Mouse (Mus musculus) thymus, postnatal 10 days (tissue): ENCODE results near the gene Prim1.

ENCODE experiments used
- DNase-seq, 2 experiments: peaks; one replicate each; pipeline ENCODE4 v3.0.0; 2021; ENCODE audit warnings: low spot score in 2 of 2

The Prim1 gene

DNA sequence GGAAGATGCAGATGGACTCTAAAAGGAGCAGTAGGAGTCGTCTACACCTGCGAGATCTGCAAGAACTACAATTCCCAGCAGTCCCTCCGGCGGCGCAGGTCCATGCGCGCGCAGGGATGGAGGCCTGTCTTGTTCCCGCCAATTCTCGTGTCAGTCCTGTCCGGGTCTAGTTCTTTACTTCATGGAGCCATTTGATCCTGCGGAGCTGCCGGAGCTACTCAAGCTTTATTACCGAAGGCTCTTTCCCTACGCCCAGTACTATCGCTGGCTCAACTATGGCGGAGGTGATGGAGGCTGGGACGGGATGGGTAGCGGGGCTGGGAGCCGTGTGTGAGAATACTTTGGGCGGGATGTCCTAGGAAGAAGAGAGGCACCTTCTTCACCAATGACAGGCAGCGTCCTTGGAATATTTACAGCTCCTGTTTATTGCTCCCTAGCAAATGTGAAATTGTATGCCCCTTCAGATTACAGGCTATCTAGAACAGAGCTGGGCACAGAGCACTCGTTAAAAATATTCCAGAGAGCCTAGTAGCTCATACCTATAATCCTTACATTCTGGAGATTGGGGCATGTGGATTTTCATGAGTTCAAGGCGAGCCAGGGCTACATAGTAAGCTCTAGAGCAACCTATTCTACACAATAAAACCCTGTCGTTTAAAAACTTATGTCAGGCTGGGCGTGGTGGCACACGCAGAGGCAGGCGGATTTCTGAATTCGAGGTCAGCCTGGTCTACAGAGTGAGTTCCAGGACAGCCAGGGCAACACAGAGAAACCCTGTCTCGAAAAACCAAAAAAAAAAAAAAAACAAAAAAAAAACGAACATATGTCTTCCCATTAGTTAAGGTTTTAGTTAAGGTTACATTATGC, at the start of gene Prim1:
TSS of gene Prim1 (plus strand) at position 101 of the 867 bp plus-strand sequence.
- peak; percentile 76 to 79 for DNase-seq

DNA sequence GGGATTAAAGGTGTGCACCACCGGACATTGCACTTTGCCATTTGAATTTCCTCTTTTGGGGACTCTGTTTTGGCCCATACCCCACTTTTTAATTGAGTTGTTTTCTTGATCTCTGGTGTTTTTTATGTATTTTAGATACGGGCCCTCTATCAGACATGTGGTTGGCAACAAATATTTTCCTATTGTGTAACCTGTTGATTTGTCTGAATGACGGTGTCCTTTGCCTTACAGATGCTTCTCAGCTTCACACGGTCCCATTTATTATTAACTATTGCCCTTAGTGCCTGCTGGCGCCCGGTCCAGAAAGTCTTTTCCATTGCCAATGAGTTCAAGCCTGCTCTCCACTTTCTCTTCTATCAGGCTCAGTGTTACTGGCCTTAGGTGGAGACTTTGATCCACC, 48.5 kb upstream of the Prim1 start:
- DNase-seq = no peak

DNA sequence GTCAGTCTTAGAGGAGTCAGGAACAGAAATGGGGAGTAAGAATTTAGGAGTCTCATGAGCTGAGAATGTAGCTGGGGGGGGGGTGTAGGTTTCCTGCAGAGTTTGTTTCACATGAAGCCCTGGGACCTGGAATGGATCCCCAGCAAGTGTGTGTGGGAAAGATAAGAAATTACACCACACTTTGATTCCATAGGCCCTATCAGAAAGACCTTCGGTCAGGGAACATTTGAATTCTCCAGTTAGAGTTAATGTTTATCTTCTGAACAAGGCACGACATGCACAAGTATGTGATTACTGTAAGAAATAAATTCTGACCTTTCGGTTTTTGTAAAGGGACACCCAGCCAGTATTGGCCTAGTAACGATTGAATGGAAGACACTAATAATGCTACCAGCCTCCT, 45.1 kb upstream of the Prim1 start:
- DNase-seq = no peak

DNA sequence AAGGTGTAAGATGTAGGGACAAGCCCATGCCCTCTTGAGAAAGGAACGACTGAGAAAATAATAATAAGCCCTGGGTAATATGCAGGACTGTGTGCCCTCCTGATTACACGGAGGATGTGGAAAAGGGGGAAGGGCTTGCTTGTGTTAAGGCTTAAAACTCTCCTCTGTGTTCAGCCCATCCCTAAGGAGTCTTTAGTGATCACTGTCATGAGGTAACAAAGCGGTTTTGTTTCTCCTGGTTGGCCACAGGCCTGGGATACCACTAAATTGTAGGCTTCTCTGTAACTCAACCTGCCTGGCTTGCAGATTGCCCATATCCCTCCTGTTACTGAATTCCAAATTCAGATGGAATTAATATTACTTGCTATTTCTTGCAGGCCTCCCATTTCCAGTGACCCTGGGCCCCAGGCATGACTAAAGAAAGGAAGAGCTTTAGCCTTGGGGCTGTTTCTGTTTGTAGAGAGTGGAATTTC, 44.6 kb upstream of the Prim1 start:
- no peak for DNase-seq

DNA sequence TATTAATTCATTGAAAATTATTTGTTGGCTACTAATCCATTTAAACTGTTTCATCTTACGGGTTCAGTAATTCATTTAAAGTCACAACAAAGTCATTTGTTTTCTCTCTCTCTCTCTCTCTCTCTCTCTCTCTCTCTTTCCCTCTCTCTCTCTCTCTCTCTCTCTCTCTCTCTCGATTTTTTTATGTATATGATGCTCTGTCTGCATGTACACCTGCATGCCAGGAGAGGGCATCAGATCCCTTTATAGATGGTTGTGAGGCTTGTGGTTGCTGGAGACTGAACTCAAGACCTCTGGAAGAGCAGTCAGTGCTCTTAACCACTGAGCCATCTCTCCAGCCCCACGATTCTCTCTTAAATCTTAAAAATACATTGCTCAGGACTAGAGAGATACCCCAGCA, 43.8 kb upstream of the Prim1 start:
- DNase-seq = peak in 1 of 2 experiments; percentile 8

DNA sequence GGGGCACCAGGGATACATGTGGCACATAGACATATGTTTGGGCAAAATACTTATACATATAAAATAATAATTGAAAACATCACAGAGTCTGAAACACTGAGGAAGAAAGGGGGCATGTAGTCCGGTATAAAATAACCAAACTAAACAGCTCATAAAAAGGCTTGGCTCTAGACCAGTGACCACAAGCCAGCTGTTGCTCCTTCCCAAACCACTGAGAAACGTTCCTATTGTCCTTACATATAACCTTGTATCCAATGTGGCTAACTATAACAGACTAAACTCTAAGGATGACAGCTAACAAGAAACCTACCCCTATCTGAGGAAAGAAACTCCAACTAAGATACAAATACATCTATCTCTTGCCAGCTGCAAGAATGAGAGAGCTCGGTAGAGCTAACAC, 40.9 kb upstream of the Prim1 start:
- DNase-seq = no peak

DNA sequence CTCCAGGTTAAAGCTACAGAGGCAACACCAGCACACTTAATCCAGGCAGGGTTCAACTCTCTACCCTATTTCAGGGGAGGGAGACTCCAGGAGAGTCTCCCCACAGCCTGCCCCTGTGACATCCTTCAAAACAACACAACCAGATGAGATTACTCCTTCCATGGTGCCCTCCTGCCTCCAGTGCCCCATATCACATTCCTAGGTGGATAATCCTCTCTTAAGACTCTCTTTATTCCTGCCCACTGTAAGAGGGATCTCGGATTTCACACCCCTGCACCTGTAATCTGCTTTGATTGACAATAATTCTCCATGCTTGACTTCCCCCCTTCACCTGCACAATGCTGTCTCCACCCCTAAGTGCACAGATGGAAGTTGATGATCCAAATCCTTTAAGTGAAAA, 39.5 kb upstream of the Prim1 start:
- no peak for DNase-seq

DNA sequence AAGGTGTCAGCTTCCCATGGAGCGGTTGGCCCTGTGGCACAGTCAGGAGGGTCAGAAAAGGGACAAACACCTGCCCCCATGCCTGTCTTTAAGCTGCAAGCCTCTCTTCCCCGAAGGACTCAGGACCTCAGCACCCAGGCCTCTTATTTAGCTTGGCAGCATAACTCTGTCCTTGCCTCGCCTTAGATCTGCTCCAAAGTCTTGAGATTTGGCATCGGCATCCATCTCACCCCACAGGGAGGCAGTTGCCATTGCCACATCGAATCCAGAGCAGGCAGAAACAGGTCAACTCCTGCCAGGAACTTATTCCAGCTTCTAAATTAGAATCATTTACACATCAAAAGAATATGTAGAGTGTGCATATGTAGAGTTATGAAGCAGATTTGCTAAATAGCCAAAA, 30.3 kb upstream of the Prim1 start:
- no peak for DNase-seq

DNA sequence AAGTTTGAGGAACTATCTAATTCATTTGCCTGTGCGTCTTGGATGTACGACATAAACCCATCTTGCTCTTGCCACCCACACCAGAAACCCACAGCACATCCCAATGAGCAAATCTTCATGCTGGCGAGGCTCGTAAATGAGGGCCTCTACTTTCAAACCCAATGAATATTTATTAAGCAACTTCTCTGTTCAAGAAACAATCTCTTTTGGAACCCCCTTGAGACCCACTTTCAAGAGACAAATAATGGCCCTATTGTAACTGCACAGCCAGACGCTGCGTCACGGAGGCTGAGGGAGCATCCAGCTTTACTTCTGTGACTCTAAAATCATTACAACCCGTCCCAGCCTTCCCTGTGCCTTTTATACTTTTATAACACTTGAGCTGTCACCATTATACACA, 29.4 kb upstream of the Prim1 start:
- no peak for DNase-seq

DNA sequence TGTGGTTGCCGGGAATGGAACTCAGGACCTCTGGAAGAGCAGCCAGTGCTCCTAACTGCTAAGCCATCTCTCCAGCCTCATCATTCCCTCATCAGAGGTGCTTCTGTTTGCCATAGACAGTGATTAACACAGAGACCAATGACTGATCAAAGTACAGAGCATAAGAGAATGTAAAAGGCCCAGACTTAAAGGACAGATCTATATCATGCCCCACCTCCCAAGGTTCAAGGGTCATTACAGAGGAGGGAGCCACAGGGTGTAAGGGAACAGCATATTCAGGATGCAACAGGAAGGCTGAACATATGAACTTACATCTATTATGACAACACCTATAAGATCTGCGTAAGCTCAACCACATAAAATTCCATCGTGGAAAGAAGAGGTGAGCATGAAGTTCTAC, 18.3 kb upstream of the Prim1 start:
- no peak for DNase-seq

DNA sequence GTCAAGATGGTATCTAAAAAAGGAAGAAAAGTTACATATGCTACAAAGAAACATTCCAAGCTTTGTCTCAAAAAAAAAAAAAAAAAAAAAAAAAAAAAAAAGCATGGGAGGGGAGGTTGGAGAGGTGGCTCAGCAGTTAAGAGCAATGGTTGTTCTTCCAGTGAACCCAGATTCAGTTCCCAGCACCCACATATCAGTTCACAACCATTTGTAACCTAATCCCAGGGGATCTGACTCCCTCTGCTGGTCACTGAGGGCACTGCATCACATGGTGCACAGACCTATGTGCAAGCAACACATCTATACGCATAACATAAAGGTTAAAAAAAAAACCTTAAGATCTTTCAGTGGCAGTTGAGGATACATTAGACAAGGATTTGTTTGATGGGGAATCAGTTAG, 16.7 kb upstream of the Prim1 start:
- DNase-seq = no peak

DNA sequence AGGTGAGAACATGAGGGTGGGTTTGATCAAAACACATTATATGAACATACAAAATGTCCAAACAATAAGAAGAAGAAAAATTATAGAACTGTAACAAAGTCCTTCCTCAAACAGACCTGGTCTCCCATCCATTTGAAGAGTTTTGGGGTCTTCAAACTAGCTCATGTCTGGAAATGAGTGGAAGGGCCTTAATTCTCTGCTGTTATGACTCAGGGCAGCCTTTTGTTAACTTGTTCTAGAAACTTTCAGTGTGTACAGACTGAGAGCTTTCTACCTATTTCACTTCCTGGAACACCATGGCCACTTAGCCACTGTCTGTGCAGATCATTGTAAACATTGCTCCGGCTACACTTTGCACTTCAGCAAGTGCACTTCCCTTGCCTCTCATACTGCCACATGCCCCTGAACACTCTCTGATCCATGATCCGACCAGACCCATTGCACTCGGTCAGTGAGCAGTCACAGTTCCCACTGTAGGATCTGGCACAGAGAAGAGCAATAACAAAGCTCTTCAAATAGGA, 11.6 kb upstream of the Prim1 start:
- DNase-seq = no peak

DNA sequence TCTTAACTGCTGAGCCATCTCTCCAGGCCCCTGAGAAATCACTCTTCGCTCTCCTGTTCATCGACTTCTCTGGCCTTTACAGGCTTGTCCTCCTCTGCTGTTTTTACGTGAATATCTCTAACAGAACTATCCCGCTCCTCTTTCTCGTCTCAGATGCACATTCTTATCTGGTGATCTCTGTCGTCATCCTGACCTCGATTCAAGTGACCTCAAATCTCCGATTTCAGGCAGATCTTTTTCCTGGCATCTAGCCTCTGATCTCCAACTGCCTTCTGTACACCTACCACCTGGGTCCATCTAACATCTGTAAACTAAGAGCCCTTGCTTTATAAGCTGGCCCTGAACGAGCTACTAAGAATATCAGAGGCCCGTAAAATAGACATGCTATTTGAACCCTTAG, 10.1 kb upstream of the Prim1 start:
- no peak for DNase-seq

DNA sequence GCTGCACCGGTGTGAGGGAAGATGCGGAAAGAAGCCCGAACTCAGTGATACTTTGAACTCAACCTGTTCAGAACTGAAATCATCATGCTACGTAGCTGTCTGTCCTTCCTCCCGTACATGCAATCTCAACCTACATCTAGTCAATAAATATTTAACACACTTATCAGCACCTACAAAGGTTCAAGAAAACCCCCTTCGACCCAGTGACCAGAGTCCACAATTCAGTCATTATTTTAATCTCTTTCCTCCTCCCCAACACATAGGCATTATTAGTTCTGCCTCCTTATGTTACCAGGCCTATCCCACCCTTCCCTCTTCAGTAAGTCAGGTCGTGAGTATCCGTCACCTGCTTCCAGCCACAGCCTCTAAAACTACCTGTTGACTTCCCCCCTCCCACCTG, 9.5 kb upstream of the Prim1 start:
- no peak for DNase-seq

DNA sequence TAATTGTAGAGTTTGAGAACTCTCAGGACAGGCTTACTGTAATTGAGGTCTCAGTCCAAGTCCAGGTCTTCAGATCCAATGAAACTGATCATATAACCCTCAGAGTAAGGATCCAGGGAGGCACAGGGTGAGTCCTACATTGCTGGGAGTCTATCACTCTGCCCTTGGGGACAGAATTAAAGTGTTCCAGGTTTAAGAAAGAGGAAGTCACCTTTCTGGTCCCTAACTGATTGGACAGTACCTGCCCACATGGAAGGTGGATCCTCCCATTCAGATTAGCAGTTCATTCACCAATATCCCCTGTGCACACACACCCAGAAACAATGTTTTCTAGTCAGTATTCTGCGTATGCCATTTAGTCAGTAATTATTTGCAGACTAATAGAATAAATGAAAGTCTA, 7.5 kb upstream of the Prim1 start, which contains the start of gene Hsd17b6:
TSS of gene Hsd17b6 (minus strand) at position 166 of the 400 bp plus-strand sequence.
- DNase-seq = no peak

DNA sequence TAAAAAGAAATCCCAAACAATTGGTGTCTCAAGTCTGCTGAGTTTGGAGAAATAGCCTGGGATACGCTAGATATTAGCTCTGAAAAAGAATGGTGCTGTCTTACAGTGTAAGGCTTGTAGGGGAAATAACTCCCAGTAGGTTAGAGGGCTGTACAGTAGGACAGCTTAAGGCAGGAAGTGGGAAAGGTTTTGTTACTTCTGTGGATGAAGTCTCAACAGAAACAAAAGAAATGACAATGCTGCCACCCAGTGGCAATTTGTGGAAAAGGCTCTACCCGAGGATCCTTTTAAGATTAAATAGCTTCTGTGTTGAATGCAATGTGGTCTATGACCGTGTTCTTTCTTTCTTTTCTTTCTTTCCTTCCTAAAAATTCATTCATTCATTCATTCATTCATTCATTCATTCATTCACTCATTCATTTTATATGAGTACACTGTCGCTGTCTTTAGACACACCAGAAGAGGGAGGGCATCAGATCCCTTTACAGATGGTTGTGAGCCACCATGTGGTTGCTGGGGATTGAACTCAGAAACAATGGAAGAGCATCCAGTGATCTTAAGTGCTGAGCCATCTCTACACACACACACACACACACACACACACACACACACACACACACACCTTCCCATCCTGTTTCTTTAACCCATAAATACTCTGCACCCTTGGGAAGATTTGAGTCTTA, 6.6 kb upstream of the Prim1 start:
- peak; percentile 64 to 82 for DNase-seq

DNA sequence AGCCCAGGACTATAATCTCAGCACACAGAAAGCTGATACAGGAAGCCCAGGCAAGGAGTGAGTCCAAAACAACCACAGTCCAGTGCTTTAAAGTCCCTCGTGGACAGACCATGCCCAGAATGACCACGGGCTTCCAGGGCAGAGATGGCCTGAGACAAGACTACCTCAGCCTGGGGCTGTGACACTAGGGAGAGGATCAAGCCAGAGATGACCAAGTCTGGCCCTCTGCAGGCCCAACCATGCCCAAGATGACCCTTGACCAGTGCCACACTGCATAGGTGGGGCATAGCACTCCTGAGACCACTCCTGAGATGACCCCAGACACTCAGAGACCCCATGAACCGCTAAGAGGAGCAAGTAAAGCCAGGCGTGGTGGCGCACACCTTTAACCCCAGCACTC, 5.2 kb upstream of the Prim1 start:
- DNase-seq = no peak

DNA sequence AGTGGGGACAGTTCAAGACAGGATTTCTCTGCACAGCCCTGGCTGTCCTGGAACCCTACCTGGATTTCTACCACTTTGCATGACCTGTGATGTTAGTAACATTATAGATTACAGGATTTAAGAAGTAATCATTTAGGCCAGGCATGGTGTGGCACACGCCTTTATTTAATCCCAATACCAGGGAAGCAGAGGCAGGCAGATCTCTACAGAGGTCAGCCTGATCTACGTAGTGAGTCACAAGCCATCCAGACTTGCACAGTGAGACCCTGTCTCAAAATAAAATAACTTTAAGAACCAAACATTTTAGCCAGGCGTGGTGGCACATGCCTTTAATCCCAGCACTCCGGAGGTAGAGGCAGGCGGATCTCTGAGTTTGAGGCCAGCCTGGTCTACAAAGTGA, 7.2 kb downstream of the Prim1 start:
- no peak for DNase-seq

DNA sequence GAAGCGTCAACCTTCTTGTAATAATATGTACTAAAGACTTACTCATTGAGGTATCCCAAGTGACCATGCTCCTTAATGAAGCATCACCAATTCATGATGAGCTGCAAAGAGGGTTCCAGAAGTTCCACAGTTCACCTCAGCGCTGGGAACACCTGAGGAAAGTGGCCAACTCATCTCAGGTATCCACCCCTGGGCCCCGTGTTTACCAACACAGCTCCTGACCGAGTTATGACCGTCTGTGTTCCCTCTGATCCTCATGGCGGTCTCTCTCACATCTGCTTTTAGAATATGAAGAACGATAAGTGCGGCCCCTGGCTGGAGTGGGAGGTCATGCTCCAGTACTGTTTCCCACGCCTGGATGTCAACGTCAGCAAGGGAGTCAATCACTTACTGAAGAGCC, 8.5 kb downstream of the Prim1 start:
- no peak for DNase-seq

DNA sequence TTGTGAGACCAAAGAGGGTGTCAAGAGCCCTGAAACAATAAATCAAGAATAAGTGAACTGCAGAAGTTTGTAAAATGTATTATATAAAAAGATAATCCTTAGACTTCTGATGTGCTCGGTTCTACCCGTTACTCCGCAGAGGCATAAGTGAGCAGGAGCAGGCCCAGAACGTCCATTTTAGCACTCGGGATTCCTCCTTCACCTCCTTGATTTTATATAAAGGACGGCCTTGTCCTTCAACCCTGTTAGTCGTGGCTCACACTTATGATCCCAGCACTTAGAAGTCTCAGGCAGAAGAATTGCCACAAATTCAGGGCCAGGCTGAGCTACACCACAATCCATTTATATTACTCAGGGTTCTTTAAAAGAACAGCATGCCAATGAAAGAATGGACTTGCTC, 15.0 kb downstream of the Prim1 start:
- DNase-seq = no peak

DNA sequence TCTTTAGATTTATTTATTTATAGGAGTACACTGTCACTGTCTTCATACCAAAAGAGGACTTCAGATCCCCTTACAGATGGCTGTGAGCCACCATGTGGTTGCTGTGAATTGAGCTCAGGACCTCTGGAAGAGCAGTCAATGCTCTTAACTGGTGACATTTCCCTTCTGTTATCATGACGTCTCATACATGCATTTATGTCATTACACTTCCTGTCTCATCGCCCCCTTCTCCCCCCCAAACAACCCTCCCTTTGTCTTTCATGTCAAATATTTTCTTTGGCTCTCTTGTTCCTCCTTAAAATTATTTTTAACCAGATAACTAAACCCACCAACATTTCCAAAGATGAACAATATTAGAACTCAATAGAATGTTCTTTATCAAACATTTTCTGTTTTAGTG, 15.9 kb downstream of the Prim1 start:
- DNase-seq = no peak

DNA sequence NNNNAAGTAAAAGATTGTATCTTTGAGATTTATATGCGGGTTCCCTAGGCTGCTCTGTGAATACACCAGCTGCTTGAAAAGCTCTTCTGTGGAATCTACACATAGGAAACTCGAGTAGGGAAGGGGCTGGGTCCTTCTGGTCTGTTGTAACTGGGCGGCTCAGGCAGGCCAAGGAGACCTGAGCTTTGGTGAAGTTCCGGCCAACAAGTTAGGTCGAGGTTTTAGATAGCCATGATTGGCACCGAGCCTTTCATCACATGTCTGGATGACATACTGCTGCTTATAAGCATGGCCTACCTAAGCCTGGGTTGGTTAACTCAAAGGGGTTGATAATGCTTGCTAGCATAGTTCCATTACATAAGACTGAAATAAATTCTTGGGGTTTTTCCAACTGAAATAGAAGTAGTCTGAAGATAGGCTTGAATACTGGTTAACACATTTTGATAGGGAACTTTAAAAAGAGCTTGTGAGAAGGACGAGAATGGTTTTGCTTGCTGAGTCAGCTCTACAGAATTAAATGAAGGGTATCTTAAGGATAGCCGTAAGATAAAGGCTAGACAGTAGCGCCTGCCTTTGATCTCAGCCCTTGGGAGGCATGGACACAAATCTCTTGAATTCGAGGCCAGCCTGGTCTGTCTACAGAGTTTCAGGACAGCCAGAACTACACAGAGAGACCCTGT, 21.9 kb downstream of the Prim1 start:
- DNase-seq = no peak
